Mouse (Mus musculus) adrenal gland, postnatal 4 days (tissue): ENCODE data around the gene Dgkg. TPM values are rescaled to one million over a fixed set of nuclear protein-coding genes. Genes with fewer than 3 reads are reported as not detected.

Source experiments
- DNase-seq, 2 experiments: peaks; one replicate each; pipeline ENCODE4 v3.0.0; 2021 to 2022; ENCODE audit warnings: low spot score in 2 of 2, mixed read lengths in 2 of 2
- total RNA-seq, 2 experiments: library from RNA; stranded (reverse); gene quantifications; 2 replicates each; pipeline ENCODE4 v1.2.3; 2021

Dgkg gene
- total RNA-seq, 2 experiments from 2014 or later = 4.8 to 5.4 TPM

- no peak for DNase-seq
Observed at GRCm38 (mm10) chr16:22600108-22600699, 56.8 kb downstream of the Dgkg start.

- no peak for DNase-seq
Observed at GRCm38 (mm10) chr16:22598741-22599140, 58.3 kb downstream of the Dgkg start.

GRCm38 (mm10) chr16:22596394-22596793 is 60.6 kb downstream of the Dgkg start:
- no peak for DNase-seq

GRCm38 (mm10) chr16:22593907-22594306 is 63.1 kb downstream of the Dgkg start:
- no peak for DNase-seq

- no peak for DNase-seq
Observed at GRCm38 (mm10) chr16:22589619-22590018, 67.4 kb downstream of the Dgkg start.

GRCm38 (mm10) chr16:22586151-22586836 is 70.7 kb downstream of the Dgkg start:
- DNase-seq = no peak

GRCm38 (mm10) chr16:22585523-22585922 is 71.5 kb downstream of the Dgkg start:
- no peak for DNase-seq

- no peak for DNase-seq
Observed at GRCm38 (mm10) chr16:22583401-22583800, 73.6 kb downstream of the Dgkg start.

GRCm38 (mm10) chr16:22582173-22582929 is 74.7 kb downstream of the Dgkg start:
- DNase-seq = no peak

GRCm38 (mm10) chr16:22580103-22580502 is 76.9 kb downstream of the Dgkg start:
- no peak for DNase-seq

GRCm38 (mm10) chr16:22578883-22579282 is 78.1 kb downstream of the Dgkg start:
- DNase-seq = no peak

GRCm38 (mm10) chr16:22577656-22578055 is 79.4 kb downstream of the Dgkg start:
- no peak for DNase-seq

GRCm38 (mm10) chr16:22574164-22574563 is 82.9 kb downstream of the Dgkg start:
- no peak for DNase-seq

- no peak for DNase-seq
Observed at GRCm38 (mm10) chr16:22572641-22573341, 84.2 kb downstream of the Dgkg start.

- DNase-seq = no peak
Observed at GRCm38 (mm10) chr16:22564907-22565272, 92.1 kb downstream of the Dgkg start.

GRCm38 (mm10) chr16:22564259-22564906 is 92.6 kb downstream of the Dgkg start:
- DNase-seq = peak; percentile 25 to 28

- DNase-seq = no peak
Observed at GRCm38 (mm10) chr16:22563594-22563993, 93.4 kb downstream of the Dgkg start.

GRCm38 (mm10) chr16:22554996-22555395 is 102.0 kb downstream of the Dgkg start:
- no peak for DNase-seq

GRCm38 (mm10) chr16:22552351-22552750 is 104.7 kb downstream of the Dgkg start:
- no peak for DNase-seq

GRCm38 (mm10) chr16:22551231-22552000 is 105.6 kb downstream of the Dgkg start:
- DNase-seq = no peak
